Mouse (Mus musculus): ENCODE data around the gene Gm14226. TPM values are rescaled to one million over a fixed set of nuclear protein-coding genes. Genes with fewer than 3 reads are reported as not detected.
"Not testable (repeated sequence)": the region's sequence is repeated elsewhere in the genome, so short reads cannot be mapped to it uniquely, and the experiment has no call there.

The Gm14226 gene
- polyA plus RNA-seq, 1 experiment from 2014 or later, result 0.26 TPM

- ATAC-seq (ENCODE audit: insufficient read depth) (no peak), DNase-seq (no peak)
- TF ChIP-seq CTCF (IDR thresholded peaks at IDR 0.05; ENCODE audit: low read depth), result no peak
- no peak overlapping the region for H3K27ac ChIP-seq (ENCODE audit: low read depth)
- H3K4me2 ChIP-seq, result no peak overlapping the region
- no peaks in the 10 kb centered on the region for H3K36me3 ChIP-seq (ENCODE audit: insufficient read depth)
- H3K4me1 ChIP-seq (ENCODE audit: insufficient read depth), result no peaks in the 10 kb centered on the region
- no peak overlapping the region for H3K9ac ChIP-seq
- 86% methylated on average over 11 of the region's 11 CpGs for WGBS
- H3K4me3 ChIP-seq (ENCODE audit: low read depth, low read length), result no peak overlapping the region
- no peaks in the 10 kb centered on the region for H3K9me3 ChIP-seq (ENCODE audit: low read depth, low read length)
- H3K27me3 ChIP-seq (ENCODE audit: insufficient read depth, low read length), result no peaks in the 10 kb centered on the region
These were observed 12.6 kb upstream of the Gm14226 start for GRCm38 (mm10) chr2:155005491-155005890.

- no peaks in the 10 kb centered on the region for H3K4me1 ChIP-seq (ENCODE audit: insufficient read depth)
These were observed 6.9 kb upstream of the Gm14226 start for GRCm38 (mm10) chr2:155011086-155011656.

GRCm38 (mm10) chr2:155012991-155013390 is 5.1 kb upstream of the Gm14226 start:
- H3K27ac ChIP-seq (ENCODE audit: low read depth), result no peak overlapping the region
- H3K36me3 ChIP-seq (ENCODE audit: insufficient read depth), result no peaks in the 10 kb centered on the region
- WGBS, result 79% methylated on average over 6 of the region's 6 CpGs
- no peaks in the 10 kb centered on the region for H3K4me1 ChIP-seq (ENCODE audit: insufficient read depth)
- no peak overlapping the region for H3K9ac ChIP-seq
- TF ChIP-seq CTCF (IDR thresholded peaks at IDR 0.05; ENCODE audit: low read depth), result no peak
- H3K4me3 ChIP-seq (ENCODE audit: low read depth, low read length), result no peak overlapping the region
- H3K27me3 ChIP-seq (ENCODE audit: insufficient read depth, low read length), result no peaks in the 10 kb centered on the region
- H3K4me2 ChIP-seq, result no peak overlapping the region
- no peaks in the 10 kb centered on the region for H3K9me3 ChIP-seq (ENCODE audit: low read depth, low read length)
- no peak for DNase-seq
- no peak for ATAC-seq (ENCODE audit: insufficient read depth)

More at GRCm38 (mm10) chr2:155011086-155011656, 6.9 kb upstream of the Gm14226 start:
- DNase-seq (no peak), ATAC-seq (ENCODE audit: insufficient read depth) (no peak)
- no peaks in the 10 kb centered on the region for H3K36me3 ChIP-seq (ENCODE audit: insufficient read depth)
- no peak overlapping the region for H3K4me2 ChIP-seq
- no peak for TF ChIP-seq CTCF (IDR thresholded peaks at IDR 0.05; ENCODE audit: low read depth)
- H3K9me3 ChIP-seq (ENCODE audit: low read depth, low read length), result no peaks in the 10 kb centered on the region
- H3K9ac ChIP-seq, result no peak overlapping the region
- no peak overlapping the region for H3K4me3 ChIP-seq (ENCODE audit: low read depth, low read length)
- no peaks in the 10 kb centered on the region for H3K27me3 ChIP-seq (ENCODE audit: insufficient read depth, low read length)
- 29% methylated on average over 3 of the region's 3 CpGs for WGBS
- H3K27ac ChIP-seq (ENCODE audit: low read depth), result no peak overlapping the region

GRCm38 (mm10) chr2:155016751-155017150 is 1.3 kb upstream of the Gm14226 start:
- H3K4me1 ChIP-seq (ENCODE audit: insufficient read depth); H3K27ac ChIP-seq (ENCODE audit: low read depth); H3K9ac ChIP-seq; H3K36me3 ChIP-seq (ENCODE audit: insufficient read depth); H3K4me3 ChIP-seq (ENCODE audit: low read depth, low read length); H3K27me3 ChIP-seq (ENCODE audit: insufficient read depth, low read length); DNase-seq; H3K9me3 ChIP-seq (ENCODE audit: low read depth, low read length); ATAC-seq (ENCODE audit: insufficient read depth); H3K4me2 ChIP-seq: not testable (repeated sequence)
- 11% methylated on average over 6 of the region's 9 CpGs for WGBS

GRCm38 (mm10) chr2:155018762-155019641 is 936 bp downstream of the Gm14226 start:
- Histone ChIP-seq H3K4me2 (peak overlapping the region; percentile 80), H3K4me3 (ENCODE audit: low read depth, low read length) (peak overlapping the region; percentile 38), H3K9ac (peak overlapping the region; percentile 47), H3K27me3 (ENCODE audit: insufficient read depth, low read length) (no peaks in the 10 kb centered on the region), H3K27ac (ENCODE audit: low read depth) (peak overlapping the region; percentile 69), H3K9me3 (ENCODE audit: low read depth, low read length) (no peaks in the 10 kb centered on the region), H3K4me1 (ENCODE audit: insufficient read depth) (no peaks in the 10 kb centered on the region), H3K36me3 (ENCODE audit: insufficient read depth) (no peaks in the 10 kb centered on the region)
- ATAC-seq (ENCODE audit: insufficient read depth), result peak; percentile 95
- DNase-seq, result peak; percentile 84
- TF ChIP-seq CTCF (IDR thresholded peaks at IDR 0.05; ENCODE audit: low read depth), result no peak
- under 1% methylated on average over 38 of the region's 38 CpGs for WGBS

GRCm38 (mm10) chr2:155019673-155020072 is 1.6 kb downstream of the Gm14226 start:
- peak; percentile 74 for TF ChIP-seq CTCF (IDR thresholded peaks at IDR 0.05; ENCODE audit: low read depth)
- H3K4me1 ChIP-seq (ENCODE audit: insufficient read depth), result no peaks in the 10 kb centered on the region
- H3K4me2 ChIP-seq, result peak overlapping the region; percentile 80
- ATAC-seq (ENCODE audit: insufficient read depth) (peak; percentile 88), DNase-seq (peak; percentile 99)
- peak overlapping the region; percentile 38 for H3K4me3 ChIP-seq (ENCODE audit: low read depth, low read length)
- peak overlapping the region; percentile 69 for H3K27ac ChIP-seq (ENCODE audit: low read depth)
- under 1% methylated on average over 22 of the region's 22 CpGs for WGBS
- H3K27me3 ChIP-seq (ENCODE audit: insufficient read depth, low read length), result no peaks in the 10 kb centered on the region
- peak overlapping the region; percentile 47 for H3K9ac ChIP-seq
- no peaks in the 10 kb centered on the region for H3K36me3 ChIP-seq (ENCODE audit: insufficient read depth)
- no peaks in the 10 kb centered on the region for H3K9me3 ChIP-seq (ENCODE audit: low read depth, low read length)

GRCm38 (mm10) chr2:155020247-155020826 is 2.3 kb downstream of the Gm14226 start:
- 38% methylated on average over 20 of the region's 20 CpGs for whole genome bisulfite sequencing
- H3K27ac ChIP-seq (ENCODE audit: low read depth); DNase-seq; H3K9ac ChIP-seq; H3K36me3 ChIP-seq (ENCODE audit: insufficient read depth); ATAC-seq (ENCODE audit: insufficient read depth); H3K4me3 ChIP-seq (ENCODE audit: low read depth, low read length); H3K27me3 ChIP-seq (ENCODE audit: insufficient read depth, low read length); H3K4me1 ChIP-seq (ENCODE audit: insufficient read depth); H3K9me3 ChIP-seq (ENCODE audit: low read depth, low read length): not testable (repeated sequence)
- H3K4me2 ChIP-seq, result peak overlapping the region; percentile 80; the same call in 1 of the 2 replicates

Measured in lung, embryonic 14.5 days (tissue).